Mouse (Mus musculus): ENCODE measurements around the gene Atrip. TPM values are rescaled to one million over a fixed set of nuclear protein-coding genes. Genes with fewer than 3 reads are reported as not detected.

Atrip gene
- polyA plus RNA-seq, 1 experiment from 2014 or later, result 27.4 TPM

DNA sequence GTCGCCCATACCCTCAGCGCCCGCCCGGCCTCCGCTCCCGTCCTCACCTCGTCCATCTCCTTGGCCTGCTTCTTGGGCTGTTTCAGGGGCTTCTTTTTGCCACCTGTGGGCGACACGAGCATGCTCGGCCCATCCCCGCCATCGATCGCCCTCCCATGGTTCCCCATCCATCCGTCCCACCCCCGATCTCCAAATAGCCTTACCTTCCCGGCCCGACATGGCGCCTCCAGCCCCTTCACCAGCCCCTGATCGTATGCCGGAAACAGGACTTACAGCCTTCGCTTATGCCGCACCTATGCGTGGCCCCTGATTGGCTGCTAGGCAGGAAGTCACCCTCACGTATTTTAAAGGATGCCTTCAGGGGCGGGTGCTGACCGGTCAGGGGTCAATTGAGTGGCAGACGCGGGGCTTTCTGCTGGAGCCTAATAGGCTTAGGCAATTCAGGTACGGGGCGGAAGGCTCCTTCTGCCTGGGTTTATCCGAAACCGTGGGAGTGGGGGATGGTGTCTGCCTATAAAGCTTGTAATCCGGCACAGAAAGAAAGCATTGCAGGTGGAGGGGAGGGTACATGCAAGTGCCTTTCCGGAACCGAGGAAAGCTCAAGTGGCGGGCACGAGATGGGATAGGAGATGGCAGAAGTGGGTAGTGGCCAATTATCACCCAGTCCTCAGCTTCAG lies 8.3 kb upstream of the Atrip start, which contains the start of the genes Ccdc51 and Tma7:
Gene Ccdc51 (plus strand): TSS at position 370 of the 677 bp plus-strand sequence.
Gene Tma7 (minus strand): TSS at position 464 of the 677 bp plus-strand sequence.
- under 1% methylated on average over 37 of the region's 37 CpGs for WGBS
- peak within 1 kb of the TSS; percentile 81 for H3K27ac ChIP-seq
- H3K4me3 ChIP-seq, result peak within 1 kb of the TSS; percentile 77
- H3K4me2 ChIP-seq, result peak within 1 kb of the TSS; percentile 65
- peaks cover 20% of the 10 kb centered on the region for H3K4me1 ChIP-seq
- ATAC-seq (ENCODE audit: insufficient number of reproducible peaks, low FRiP score, low TSS enrichment, low read depth), result peak; percentile 93
- H3K9me3 ChIP-seq, result no peaks in the 10 kb centered on the region
- H3K27me3 ChIP-seq, result no peaks in the 10 kb centered on the region
- H3K9ac ChIP-seq, result peak within 1 kb of the TSS; percentile 83
- peaks cover 24% of the 10 kb centered on the region for H3K36me3 ChIP-seq

DNA sequence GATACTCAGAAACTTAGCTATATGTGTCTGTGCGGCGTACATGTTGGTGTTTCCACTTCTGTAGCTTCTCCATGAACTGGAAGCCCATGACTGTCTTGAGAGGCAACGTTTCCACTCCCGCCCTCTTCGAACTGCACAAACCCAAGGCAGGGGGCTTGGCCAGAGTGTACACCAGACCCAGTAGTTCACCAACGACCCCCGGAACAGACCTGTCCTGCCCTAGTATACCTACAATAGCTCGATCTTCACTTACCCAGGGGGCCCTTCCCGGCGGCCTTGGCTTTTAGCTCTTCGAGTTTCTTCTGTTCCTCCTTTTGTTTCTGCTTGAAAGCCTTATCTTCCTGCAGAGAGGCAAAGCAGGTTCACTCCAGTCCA lies 7.8 kb upstream of the Atrip start:
- Histone ChIP-seq H3K36me3 (peaks cover 24% of the 10 kb centered on the region), H3K27me3 (no peaks in the 10 kb centered on the region), H3K4me3 (peak overlapping the region; percentile 77), H3K9ac (peak overlapping the region; percentile 83), H3K27ac (peak overlapping the region; percentile 81), H3K9me3 (no peaks in the 10 kb centered on the region), H3K4me2 (peak overlapping the region; percentile 65), H3K4me1 (peaks cover 20% of the 10 kb centered on the region)
- WGBS, result 3% methylated on average over 11 of the region's 11 CpGs
- ATAC-seq (ENCODE audit: insufficient number of reproducible peaks, low FRiP score, low TSS enrichment, low read depth), result no peak

DNA sequence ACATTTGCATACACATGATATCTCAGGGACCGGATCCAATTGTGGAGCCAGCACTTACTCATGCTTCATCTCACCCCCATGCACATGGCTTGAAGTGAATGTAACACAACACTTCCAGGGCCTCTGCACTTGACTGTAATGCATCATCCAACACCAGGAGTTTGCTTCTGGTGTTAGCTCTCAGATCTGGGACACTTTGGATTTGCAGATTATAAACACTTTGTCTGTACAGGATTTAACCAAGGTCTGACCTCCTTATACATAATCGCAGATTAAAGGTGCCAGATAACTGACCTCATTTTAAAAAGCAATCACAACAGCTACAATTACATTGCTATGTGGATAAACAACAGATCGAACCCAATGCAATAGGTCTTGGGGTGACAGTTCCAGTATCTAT lies 6.6 kb upstream of the Atrip start:
- Histone ChIP-seq H3K4me3 (no peak overlapping the region), H3K27ac (no peak overlapping the region), H3K4me2 (no peak overlapping the region), H3K9me3 (no peaks in the 10 kb centered on the region), H3K36me3 (peaks cover 24% of the 10 kb centered on the region), H3K4me1 (peaks cover 20% of the 10 kb centered on the region), H3K27me3 (no peaks in the 10 kb centered on the region), H3K9ac (no peak overlapping the region)
- 93% methylated on average over 3 of the region's 3 CpGs for WGBS
- no peak for ATAC-seq (ENCODE audit: insufficient number of reproducible peaks, low FRiP score, low TSS enrichment, low read depth)

- H3K9me3 ChIP-seq, result no peaks in the 10 kb centered on the region
- no peak overlapping the region for H3K9ac ChIP-seq
- ATAC-seq (ENCODE audit: insufficient number of reproducible peaks, low FRiP score, low TSS enrichment, low read depth), result no peak
- WGBS, result 92% methylated on average over 3 of the region's 3 CpGs
- H3K4me2 ChIP-seq, result no peak overlapping the region
- no peak overlapping the region for H3K27ac ChIP-seq
- H3K27me3 ChIP-seq, result no peaks in the 10 kb centered on the region
- peaks cover 86% of the 10 kb centered on the region for H3K36me3 ChIP-seq
- H3K4me1 ChIP-seq, result peaks cover 7% of the 10 kb centered on the region
- no peak overlapping the region for H3K4me3 ChIP-seq
Measured at GRCm38 (mm10) chr9:109068095-109068735, 5.7 kb downstream of the Atrip start.

DNA sequence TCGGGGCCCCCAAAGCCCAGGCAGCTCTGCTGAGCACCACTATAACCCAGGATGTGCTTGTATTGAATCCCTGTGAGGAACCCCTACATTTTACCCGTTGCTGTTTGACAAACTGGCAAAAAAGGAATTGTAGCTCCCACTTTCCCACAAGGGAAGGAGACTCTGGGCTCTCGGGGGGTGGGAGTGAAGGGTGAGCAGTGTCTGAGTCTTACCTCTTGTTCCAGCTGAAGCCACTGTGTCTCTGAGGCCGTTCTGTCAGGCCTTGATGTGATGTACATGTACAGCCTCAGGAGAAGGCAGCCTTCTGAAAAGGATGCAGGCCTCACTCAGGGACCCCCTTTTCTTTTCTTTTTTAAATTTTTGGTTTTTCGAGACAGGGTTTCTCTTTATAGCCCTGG lies 13.0 kb downstream of the Atrip start:
- WGBS, result 87% methylated on average over 5 of the region's 5 CpGs
- Histone ChIP-seq H3K27me3 (no peaks in the 10 kb centered on the region), H3K9ac (no peak overlapping the region), H3K4me1 (peaks cover 21% of the 10 kb centered on the region), H3K9me3 (no peaks in the 10 kb centered on the region), H3K36me3 (peaks cover 80% of the 10 kb centered on the region), H3K4me3 (no peak overlapping the region), H3K4me2 (no peak overlapping the region), H3K27ac (no peak overlapping the region; the same call in 1 of the 2 replicates)
- no peak for ATAC-seq (ENCODE audit: insufficient number of reproducible peaks, low FRiP score, low TSS enrichment, low read depth)

- Histone ChIP-seq H3K27ac (peak overlapping the region; percentile 89; the same call in 1 of the 2 replicates), H3K36me3 (peaks cover 76% of the 10 kb centered on the region), H3K4me1 (peaks cover 24% of the 10 kb centered on the region), H3K4me3 (no peak overlapping the region), H3K27me3 (no peaks in the 10 kb centered on the region), H3K4me2 (no peak overlapping the region), H3K9me3 (no peaks in the 10 kb centered on the region), H3K9ac (no peak overlapping the region)
- no peak for ATAC-seq (ENCODE audit: insufficient number of reproducible peaks, low FRiP score, low TSS enrichment, low read depth)
- WGBS, result 93% methylated on average over 16 of the region's 16 CpGs
Measured at GRCm38 (mm10) chr9:109060184-109060897, 13.6 kb downstream of the Atrip start.

GRCm38 (mm10) chr9:109059136-109059903 lies 14.6 kb downstream of the Atrip start, which contains the start of gene Trex1:
Gene Trex1, minus strand, starts transcription at chr9:109059734.
- Histone ChIP-seq H3K27ac (peak within 1 kb of the TSS; percentile 89), H3K9me3 (no peaks in the 10 kb centered on the region), H3K4me1 (peaks cover 34% of the 10 kb centered on the region), H3K36me3 (peaks cover 65% of the 10 kb centered on the region), H3K4me2 (peak within 1 kb of the TSS; percentile 51), H3K9ac (peak within 1 kb of the TSS; percentile 33; the same call in 1 of the 2 replicates), H3K4me3 (peak within 1 kb of the TSS; percentile 41), H3K27me3 (no peaks in the 10 kb centered on the region)
- 11% methylated on average over 15 of the region's 15 CpGs for WGBS
- ATAC-seq (ENCODE audit: insufficient number of reproducible peaks, low FRiP score, low TSS enrichment, low read depth), result peak; percentile 83

DNA sequence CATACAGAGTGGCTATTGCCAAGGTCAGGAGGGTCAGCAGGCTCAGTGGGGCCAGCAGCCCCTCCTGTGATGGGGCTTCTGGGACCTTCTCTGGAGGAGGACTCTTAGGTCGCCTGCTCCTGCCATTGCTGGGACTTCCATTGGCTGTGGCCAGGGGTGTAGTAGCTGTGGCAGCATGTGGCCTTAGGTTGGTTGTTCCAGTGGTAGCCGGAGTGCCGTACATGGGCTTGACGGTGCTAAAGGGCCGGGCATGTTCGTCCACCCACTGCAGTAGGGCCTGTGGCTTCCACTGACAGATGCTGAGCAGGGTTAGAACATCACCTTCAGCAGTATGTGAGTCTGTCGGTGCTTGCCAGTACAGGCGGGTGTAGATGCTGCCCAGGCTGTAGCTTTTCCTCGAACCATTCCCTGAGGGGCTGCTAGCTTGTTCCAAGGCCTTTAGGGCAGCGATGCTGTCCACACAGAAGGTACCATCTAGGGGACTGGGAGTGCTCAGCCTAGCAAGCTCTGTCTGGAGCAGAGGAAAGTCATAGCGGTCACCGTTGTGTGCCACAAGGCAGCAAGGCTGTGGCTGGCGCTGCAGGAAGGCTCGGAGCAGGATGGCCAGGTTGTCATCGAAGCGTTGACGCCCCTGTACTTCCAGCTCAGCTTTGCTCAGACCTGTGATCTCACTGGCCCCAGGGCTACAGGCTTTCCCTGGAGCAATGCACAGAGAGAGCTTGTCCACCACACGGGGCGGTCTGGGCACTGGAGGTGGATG lies 15.7 kb downstream of the Atrip start:
- peak overlapping the region; percentile 89 for H3K27ac ChIP-seq
- H3K36me3 ChIP-seq, result peaks cover 57% of the 10 kb centered on the region
- WGBS, result 92% methylated on average over 19 of the region's 19 CpGs
- peaks cover 35% of the 10 kb centered on the region for H3K4me1 ChIP-seq
- no peaks in the 10 kb centered on the region for H3K27me3 ChIP-seq
- H3K4me2 ChIP-seq, result peak overlapping the region; percentile 51
- ATAC-seq (ENCODE audit: insufficient number of reproducible peaks, low FRiP score, low TSS enrichment, low read depth), result no peak
- H3K9me3 ChIP-seq, result no peaks in the 10 kb centered on the region
- 0 out of 2 replicates have a peak overlapping the region, but pooled peaks have one; percentile 33 for H3K9ac ChIP-seq
- peak overlapping the region; percentile 41 for H3K4me3 ChIP-seq

GRCm38 (mm10) chr9:109057543-109057942 lies 16.4 kb downstream of the Atrip start:
- H3K4me3 ChIP-seq, result no peak overlapping the region
- ATAC-seq (ENCODE audit: insufficient number of reproducible peaks, low FRiP score, low TSS enrichment, low read depth), result no peak
- H3K9ac ChIP-seq, result no peak overlapping the region
- no peaks in the 10 kb centered on the region for H3K9me3 ChIP-seq
- 86% methylated on average over 5 of the region's 5 CpGs for WGBS
- H3K4me1 ChIP-seq, result peaks cover 35% of the 10 kb centered on the region
- peaks cover 57% of the 10 kb centered on the region for H3K36me3 ChIP-seq
- H3K4me2 ChIP-seq, result no peak overlapping the region
- no peak overlapping the region for H3K27ac ChIP-seq
- H3K27me3 ChIP-seq, result no peaks in the 10 kb centered on the region

GRCm38 (mm10) chr9:109056916-109057315 lies 17.0 kb downstream of the Atrip start:
- Histone ChIP-seq H3K9ac (no peak overlapping the region), H3K4me1 (peaks cover 35% of the 10 kb centered on the region), H3K27me3 (no peaks in the 10 kb centered on the region), H3K9me3 (no peaks in the 10 kb centered on the region), H3K4me3 (no peak overlapping the region), H3K36me3 (peaks cover 59% of the 10 kb centered on the region), H3K4me2 (no peak overlapping the region), H3K27ac (no peak overlapping the region)
- WGBS, result 79% methylated on average over 4 of the region's 4 CpGs
- no peak for ATAC-seq (ENCODE audit: insufficient number of reproducible peaks, low FRiP score, low TSS enrichment, low read depth)
